Mouse (Mus musculus) forebrain, embryonic 12.5 days (tissue): ENCODE results near the gene Rpusd4. TPM values are rescaled to one million over a fixed set of nuclear protein-coding genes. Genes with fewer than 3 reads are reported as not detected.

Experiments used
- ATAC-seq: fragments of 200-750 bp; cut with Nextera tagmentation; 2 replicates; pipeline ENCODE4 v1.8.0; 2017; ENCODE audit warnings: moderate TSS enrichment; ENCODE audit not compliant: low FRiP score
- H3K27ac ChIP-seq: fragments of 300-500 bp; sonication (generic); 2 replicates; pipeline ENCODE4 v1.5.1; 2016; ENCODE audit warnings: mild to moderate bottlenecking
- H3K27me3 ChIP-seq: fragments of 300-500 bp; sonication (generic); 2 replicates; pipeline ENCODE4 v1.6.1; 2016; ENCODE audit warnings: mild to moderate bottlenecking
- H3K36me3 ChIP-seq: fragments of 300-500 bp; sonication (generic); replicated peaks from 2 replicates; pipeline ENCODE4 v1.6.1; 2016; ENCODE audit warnings: mild to moderate bottlenecking
- H3K4me1 ChIP-seq: fragments of 300-500 bp; sonication (generic); 2 replicates; pipeline ENCODE4 v1.6.1; 2016
- H3K4me2 ChIP-seq: fragments of 300-500 bp; sonication (generic); 2 replicates; pipeline ENCODE4 v1.6.1; 2016; ENCODE audit warnings: mild to moderate bottlenecking, moderate library complexity
- H3K4me3 ChIP-seq: fragments of 300-500 bp; sonication (generic); replicated peaks from 2 replicates; pipeline ENCODE4 v1.5.1; 2016; ENCODE audit warnings: mild to moderate bottlenecking
- H3K9ac ChIP-seq: fragments of 300-500 bp; sonication (generic); 2 replicates; pipeline ENCODE4 v1.6.1; 2016; ENCODE audit warnings: mild to moderate bottlenecking
- H3K9me3 ChIP-seq: fragments of 300-500 bp; sonication (generic); 2 replicates; pipeline ENCODE4 v1.6.1; 2016
- WGBS: fragments of 180-500 bp; shearing (Covaris S2); methylation state at CpG from one replicate; pipeline ENCODE4 v1.1.7; 2016; 5-methylcytosine and 5-hydroxymethylcytosine counted together
- polyA plus RNA-seq: library from polyadenylated mRNA; unstranded; fragments of >200 nt; fragmentation: Nextera tagmentation; extraction: Ambion mirVana; gene quantifications from 2 replicates; pipeline ENCODE4 v1.2.1, GENCODE M21; 2016

Gene Rpusd4
- polyA plus RNA-seq, 1 experiment from 2014 or later = 25.6 TPM

- no peak overlapping the region for H3K4me2 ChIP-seq
- H3K4me3 ChIP-seq = no peak overlapping the region
- H3K36me3 ChIP-seq = peaks cover 5% of the 10 kb centered on the region; the same call in 1 of the 2 replicates
- no peaks in the 10 kb centered on the region for H3K9me3 ChIP-seq
- no peak overlapping the region for H3K9ac ChIP-seq
- 95% methylated on average over 2 of the region's 2 CpGs for WGBS
- no peak for ATAC-seq
- peaks cover 12% of the 10 kb centered on the region for H3K4me1 ChIP-seq
- no peak overlapping the region for H3K27ac ChIP-seq
- no peaks in the 10 kb centered on the region for H3K27me3 ChIP-seq
These were observed 4.2 kb upstream of the Rpusd4 start for GRCm38 (mm10) chr9:35263431-35263830.

GRCm38 (mm10) chr9:35264509-35264908, 3.2 kb upstream of the Rpusd4 start:
- H3K27me3 ChIP-seq = no peaks in the 10 kb centered on the region
- 92% methylated on average over 3 of the region's 3 CpGs for WGBS
- H3K4me3 ChIP-seq = no peak overlapping the region
- no peak overlapping the region for H3K4me2 ChIP-seq
- no peak for ATAC-seq
- H3K27ac ChIP-seq = no peak overlapping the region
- H3K9ac ChIP-seq = no peak overlapping the region
- H3K36me3 ChIP-seq = peaks cover 5% of the 10 kb centered on the region; the same call in 1 of the 2 replicates
- no peaks in the 10 kb centered on the region for H3K9me3 ChIP-seq
- H3K4me1 ChIP-seq = peaks cover 17% of the 10 kb centered on the region

GRCm38 (mm10) chr9:35267976-35268715, 481 bp downstream of the Rpusd4 start:
- Histone ChIP-seq H3K4me1 (peaks cover 17% of the 10 kb centered on the region), H3K27ac (no peak overlapping the region), H3K36me3 (peaks cover 16% of the 10 kb centered on the region), H3K27me3 (no peaks in the 10 kb centered on the region), H3K4me3 (peak overlapping the region; percentile 61), H3K9me3 (no peaks in the 10 kb centered on the region), H3K9ac (peak overlapping the region; percentile 67), H3K4me2 (peak overlapping the region; percentile 80)
- ATAC-seq = peak; percentile 58
- 2% methylated on average over 21 of the region's 21 CpGs for WGBS

GRCm38 (mm10) chr9:35277855-35278365, 10.2 kb downstream of the Rpusd4 start:
- no peak for ATAC-seq
- Histone ChIP-seq H3K4me3 (no peak overlapping the region), H3K27me3 (no peaks in the 10 kb centered on the region), H3K27ac (no peak overlapping the region), H3K9ac (no peak overlapping the region), H3K9me3 (no peaks in the 10 kb centered on the region), H3K4me2 (no peak overlapping the region), H3K36me3 (peaks cover 45% of the 10 kb centered on the region), H3K4me1 (no peaks in the 10 kb centered on the region)
- 87% methylated on average over 3 of the region's 3 CpGs for WGBS

- WGBS = 86% methylated on average over 4 of the region's 4 CpGs
- no peak overlapping the region for H3K4me2 ChIP-seq
- no peak overlapping the region for H3K9ac ChIP-seq
- peaks cover 3% of the 10 kb centered on the region; the same call in 1 of the 2 replicates for H3K27me3 ChIP-seq
- no peak overlapping the region for H3K4me3 ChIP-seq
- peaks cover 39% of the 10 kb centered on the region for H3K36me3 ChIP-seq
- H3K4me1 ChIP-seq = peaks cover 4% of the 10 kb centered on the region
- H3K9me3 ChIP-seq = no peaks in the 10 kb centered on the region
- H3K27ac ChIP-seq = no peak overlapping the region
- ATAC-seq = no peak
These were observed 10.8 kb downstream of the Rpusd4 start for GRCm38 (mm10) chr9:35278451-35278850.

GRCm38 (mm10) chr9:35282006-35282850, 14.6 kb downstream of the Rpusd4 start:
- ATAC-seq = peak; percentile 23; the same call in 1 of the 2 replicates
- Histone ChIP-seq H3K4me3 (no peak overlapping the region), H3K4me2 (no peak overlapping the region), H3K9ac (no peak overlapping the region), H3K27me3 (peaks cover 10% of the 10 kb centered on the region), H3K9me3 (no peaks in the 10 kb centered on the region), H3K36me3 (peaks cover 9% of the 10 kb centered on the region), H3K27ac (no peak overlapping the region), H3K4me1 (peaks cover 9% of the 10 kb centered on the region)
- WGBS = 22% methylated on average over 5 of the region's 5 CpGs

GRCm38 (mm10) chr9:35282851-35283200, 15.2 kb downstream of the Rpusd4 start:
- H3K4me1 ChIP-seq = peaks cover 9% of the 10 kb centered on the region
- H3K36me3 ChIP-seq = peaks cover 3% of the 10 kb centered on the region
- no peak overlapping the region for H3K4me2 ChIP-seq
- H3K4me3 ChIP-seq = no peak overlapping the region
- ATAC-seq = peak; percentile 31; the same call in 1 of the 2 replicates
- no peak overlapping the region for H3K27ac ChIP-seq
- WGBS = 74% methylated on average over 5 of the region's 5 CpGs
- peaks cover 15% of the 10 kb centered on the region for H3K27me3 ChIP-seq
- no peak overlapping the region for H3K9ac ChIP-seq
- no peaks in the 10 kb centered on the region for H3K9me3 ChIP-seq

- no peaks in the 10 kb centered on the region for H3K9me3 ChIP-seq
- no peak overlapping the region for H3K27ac ChIP-seq
- WGBS = 80% methylated on average over 13 of the region's 13 CpGs
- peaks cover 9% of the 10 kb centered on the region for H3K4me1 ChIP-seq
- H3K4me3 ChIP-seq = no peak overlapping the region
- no peaks in the 10 kb centered on the region for H3K36me3 ChIP-seq
- ATAC-seq = no peak
- H3K27me3 ChIP-seq = peaks cover 21% of the 10 kb centered on the region
- H3K4me2 ChIP-seq = no peak overlapping the region
- 0 out of 2 replicates have a peak overlapping the region, but pooled peaks have one; percentile 12 for H3K9ac ChIP-seq
These were observed 15.9 kb downstream of the Rpusd4 start for GRCm38 (mm10) chr9:35283415-35284069.

GRCm38 (mm10) chr9:35284351-35284750, 16.7 kb downstream of the Rpusd4 start:
- 88% methylated on average over 4 of the region's 4 CpGs for WGBS
- Histone ChIP-seq H3K4me2 (no peak overlapping the region), H3K9me3 (no peaks in the 10 kb centered on the region), H3K27ac (no peak overlapping the region), H3K27me3 (peaks cover 23% of the 10 kb centered on the region), H3K36me3 (no peaks in the 10 kb centered on the region), H3K4me1 (peaks cover 9% of the 10 kb centered on the region), H3K9ac (0 out of 2 replicates have a peak overlapping the region, but pooled peaks have one; percentile 12), H3K4me3 (no peak overlapping the region)
- ATAC-seq = no peak

- Histone ChIP-seq H3K36me3 (no peaks in the 10 kb centered on the region), H3K4me2 (no peak overlapping the region), H3K27me3 (peaks cover 23% of the 10 kb centered on the region), H3K9ac (no peak overlapping the region), H3K9me3 (no peaks in the 10 kb centered on the region), H3K4me1 (peaks cover 16% of the 10 kb centered on the region), H3K27ac (no peak overlapping the region), H3K4me3 (no peak overlapping the region)
- 90% methylated on average over 3 of the region's 3 CpGs for WGBS
- ATAC-seq = no peak
These were observed 18.7 kb downstream of the Rpusd4 start for GRCm38 (mm10) chr9:35286351-35286750.

- Histone ChIP-seq H3K4me1 (peaks cover 6% of the 10 kb centered on the region; the same call in 1 of the 2 replicates), H3K9ac (no peak overlapping the region), H3K9me3 (no peaks in the 10 kb centered on the region), H3K27ac (no peak overlapping the region), H3K36me3 (no peaks in the 10 kb centered on the region), H3K4me2 (no peak overlapping the region), H3K27me3 (peaks cover 21% of the 10 kb centered on the region), H3K4me3 (no peak overlapping the region)
- 0 out of 2 replicates have a peak, but pooled peaks have one; percentile 51 for ATAC-seq
- 17% methylated on average over 7 of the region's 7 CpGs for WGBS
These were observed 22.3 kb downstream of the Rpusd4 start for GRCm38 (mm10) chr9:35289992-35290391.

GRCm38 (mm10) chr9:35290417-35290816, 22.8 kb downstream of the Rpusd4 start:
- peaks cover 6% of the 10 kb centered on the region; the same call in 1 of the 2 replicates for H3K4me1 ChIP-seq
- H3K27ac ChIP-seq = no peak overlapping the region
- no peaks in the 10 kb centered on the region for H3K9me3 ChIP-seq
- H3K4me2 ChIP-seq = no peak overlapping the region
- no peak overlapping the region for H3K4me3 ChIP-seq
- peaks cover 21% of the 10 kb centered on the region for H3K27me3 ChIP-seq
- no peak for ATAC-seq
- 90% methylated on average over 3 of the region's 3 CpGs for WGBS
- no peaks in the 10 kb centered on the region for H3K36me3 ChIP-seq
- H3K9ac ChIP-seq = no peak overlapping the region
